Mouse (Mus musculus): ENCODE data around the gene Uqcrc2. TPM values are rescaled to one million over a fixed set of nuclear protein-coding genes. Genes with fewer than 3 reads are reported as not detected.

The Uqcrc2 gene
- 181 and 186 TPM in 2 replicates for polyA plus RNA-seq (2016; fragmentation: Nextera tagmentation; extraction: Ambion mirVana)

- Histone ChIP-seq H3K9me3 (no peaks in the 10 kb centered on the region), H3K27ac (peak within 1 kb of the TSS; percentile 95), H3K4me1 (replicated peaks) (peaks cover 18% of the 10 kb centered on the region), H3K9ac (replicated peaks) (peak within 1 kb of the TSS; percentile 88), H3K4me3 (replicated peaks) (peak within 1 kb of the TSS; percentile 73), H3K4me2 (peak within 1 kb of the TSS; percentile 90), H3K27me3 (no peaks in the 10 kb centered on the region), H3K36me3 (peaks cover 24% of the 10 kb centered on the region)
- peak; percentile 100 for ATAC-seq (ENCODE audit: insufficient number of reproducible peaks, insufficient read depth, low FRiP score, low TSS enrichment, low read depth)
- under 1% methylated on average over 45 of the region's 45 CpGs for WGBS
These were observed at the start of gene Uqcrc2 for GRCm38 (mm10) chr7:120634711-120635361. TSS of gene Uqcrc2 (plus strand) at chr7:120635176.

DNA sequence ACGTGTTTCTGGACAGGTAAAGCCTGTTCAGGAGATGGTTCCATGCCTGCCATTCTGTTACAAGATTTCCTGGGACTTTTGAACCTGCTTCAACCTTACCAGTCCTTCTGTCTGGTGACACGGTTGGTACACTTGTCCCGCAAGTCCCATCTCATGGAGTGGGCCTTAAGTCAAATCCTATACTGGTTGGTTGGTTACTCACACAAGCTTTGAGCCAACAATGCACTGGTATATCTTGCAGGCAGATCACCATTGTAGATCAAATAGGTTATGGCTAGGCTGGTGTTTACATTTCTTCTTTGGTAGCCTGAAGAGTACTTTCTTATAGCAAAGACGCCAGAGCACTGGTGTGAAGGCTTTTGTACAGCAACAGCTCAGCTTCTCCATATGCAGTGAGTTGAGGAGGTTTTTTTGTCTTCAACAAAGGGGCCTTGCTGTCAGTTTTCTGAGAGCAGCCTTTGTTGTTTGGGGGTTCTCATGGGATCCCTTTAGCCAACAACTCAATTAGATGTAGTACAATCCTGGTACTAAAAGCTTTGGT, 37.7 kb upstream of the Uqcrc2 start:
- Histone ChIP-seq H3K36me3 (no peaks in the 10 kb centered on the region), H3K9ac (replicated peaks) (peak overlapping the region; percentile 59), H3K4me2 (peak overlapping the region; percentile 68), H3K9me3 (no peaks in the 10 kb centered on the region), H3K4me3 (replicated peaks) (peak overlapping the region; percentile 48), H3K27ac (no peak overlapping the region), H3K4me1 (replicated peaks) (no peaks in the 10 kb centered on the region; the same call in 1 of the 2 replicates), H3K27me3 (peaks cover 18% of the 10 kb centered on the region)
- ATAC-seq (ENCODE audit: insufficient number of reproducible peaks, insufficient read depth, low FRiP score, low TSS enrichment, low read depth), result no peak
- 90% methylated on average over 4 of the region's 4 CpGs for WGBS

GRCm38 (mm10) chr7:120597744-120598243, 37.2 kb upstream of the Uqcrc2 start:
- no peak for ATAC-seq (ENCODE audit: insufficient number of reproducible peaks, insufficient read depth, low FRiP score, low TSS enrichment, low read depth)
- Histone ChIP-seq H3K27me3 (peaks cover 18% of the 10 kb centered on the region), H3K36me3 (no peaks in the 10 kb centered on the region), H3K4me3 (replicated peaks) (peak overlapping the region; percentile 48), H3K9ac (replicated peaks) (peak overlapping the region; percentile 59), H3K4me1 (replicated peaks) (no peaks in the 10 kb centered on the region; the same call in 1 of the 2 replicates), H3K9me3 (no peaks in the 10 kb centered on the region), H3K27ac (no peak overlapping the region), H3K4me2 (peak overlapping the region; percentile 68)
- WGBS, result 9% methylated on average over 41 of the region's 41 CpGs

DNA sequence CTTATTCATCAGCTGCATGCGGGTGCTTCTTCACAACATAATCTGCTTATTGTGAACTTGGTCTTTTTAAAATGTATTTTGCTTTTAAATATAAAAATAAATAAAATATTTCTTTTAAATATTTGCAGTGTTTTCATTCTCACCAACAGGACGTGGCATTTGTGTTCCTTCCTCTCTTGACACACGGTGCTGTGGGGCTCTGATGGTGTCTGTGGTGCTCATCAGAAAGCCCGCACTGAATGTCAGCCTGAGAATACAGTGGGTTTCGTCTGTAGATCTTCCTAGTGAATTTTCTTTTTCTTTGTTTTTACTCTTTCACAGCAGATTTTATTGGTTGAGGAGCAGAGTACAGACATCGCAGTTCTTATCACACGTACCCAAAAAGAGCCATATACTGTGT, 36.6 kb upstream of the Uqcrc2 start:
- Histone ChIP-seq H3K4me3 (replicated peaks) (peak overlapping the region; percentile 48), H3K9ac (replicated peaks) (no peak overlapping the region), H3K4me1 (replicated peaks) (no peaks in the 10 kb centered on the region; the same call in 1 of the 2 replicates), H3K36me3 (no peaks in the 10 kb centered on the region), H3K4me2 (peak overlapping the region; percentile 68), H3K27ac (no peak overlapping the region), H3K27me3 (peaks cover 18% of the 10 kb centered on the region), H3K9me3 (no peaks in the 10 kb centered on the region)
- no peak for ATAC-seq (ENCODE audit: insufficient number of reproducible peaks, insufficient read depth, low FRiP score, low TSS enrichment, low read depth)
- WGBS, result 85% methylated on average over 7 of the region's 7 CpGs

GRCm38 (mm10) chr7:120620075-120620771, 14.8 kb upstream of the Uqcrc2 start:
- WGBS, result 62% methylated on average over 8 of the region's 8 CpGs
- no peak for ATAC-seq (ENCODE audit: insufficient number of reproducible peaks, insufficient read depth, low FRiP score, low TSS enrichment, low read depth)
- H3K36me3 ChIP-seq, result no peaks in the 10 kb centered on the region

DNA sequence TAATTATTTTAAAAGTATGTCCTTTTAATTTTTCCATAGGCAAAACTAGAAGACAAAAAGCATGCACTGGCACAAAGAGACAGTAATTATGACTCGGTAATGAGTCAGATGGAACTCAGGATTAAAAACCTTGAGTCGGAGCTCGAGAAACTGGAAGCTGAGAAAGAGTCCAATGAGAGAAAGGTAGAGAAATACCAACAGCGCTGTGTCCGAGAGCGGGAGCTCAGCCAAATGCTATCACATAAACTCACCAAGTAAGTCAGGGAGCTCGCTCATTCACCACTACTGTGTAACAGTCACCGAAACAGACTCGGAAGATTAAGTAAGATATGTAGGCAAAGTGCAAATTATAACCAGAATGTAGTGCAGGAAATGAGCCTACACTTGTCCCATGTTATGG, 14.1 kb upstream of the Uqcrc2 start:
- ATAC-seq (ENCODE audit: insufficient number of reproducible peaks, insufficient read depth, low FRiP score, low TSS enrichment, low read depth), result no peak
- no peaks in the 10 kb centered on the region for H3K27me3 ChIP-seq
- no peak overlapping the region for H3K4me3 ChIP-seq (replicated peaks)
- 88% methylated on average over 9 of the region's 9 CpGs for WGBS
- H3K4me1 ChIP-seq (replicated peaks), result no peaks in the 10 kb centered on the region
- H3K4me2 ChIP-seq, result no peak overlapping the region
- H3K36me3 ChIP-seq, result no peaks in the 10 kb centered on the region
- no peaks in the 10 kb centered on the region for H3K9me3 ChIP-seq
- no peak overlapping the region for H3K27ac ChIP-seq
- no peak overlapping the region for H3K9ac ChIP-seq (replicated peaks)

More at GRCm38 (mm10) chr7:120620075-120620771, 14.8 kb upstream of the Uqcrc2 start:
- Histone ChIP-seq H3K4me2 (no peak overlapping the region), H3K4me3 (replicated peaks) (no peak overlapping the region), H3K27ac (no peak overlapping the region), H3K27me3 (no peaks in the 10 kb centered on the region), H3K9me3 (no peaks in the 10 kb centered on the region), H3K9ac (replicated peaks) (no peak overlapping the region), H3K4me1 (replicated peaks) (no peaks in the 10 kb centered on the region)

DNA sequence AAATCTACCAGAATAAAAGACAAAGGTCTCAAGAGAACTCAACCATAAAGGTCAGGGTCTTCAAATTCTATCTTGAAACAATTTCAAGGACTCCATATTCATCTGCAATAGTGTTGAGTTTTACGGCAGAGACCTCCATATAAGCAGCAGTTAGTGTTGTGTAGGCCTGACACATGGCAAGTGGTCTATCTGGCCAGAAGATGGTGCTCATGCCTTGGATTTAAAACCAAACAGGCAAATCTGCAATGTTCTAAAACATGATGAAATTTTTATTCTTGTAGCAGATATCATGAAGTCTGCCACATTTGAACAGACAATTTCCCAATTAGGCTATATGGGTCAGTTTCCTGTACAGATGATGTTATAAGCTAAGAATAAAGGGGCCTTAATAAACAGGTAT, 2.5 kb upstream of the Uqcrc2 start:
- ATAC-seq (ENCODE audit: insufficient number of reproducible peaks, insufficient read depth, low FRiP score, low TSS enrichment, low read depth), result no peak
- H3K9me3 ChIP-seq, result no peaks in the 10 kb centered on the region
- no peak overlapping the region for H3K4me3 ChIP-seq (replicated peaks)
- no peak overlapping the region for H3K27ac ChIP-seq
- peaks cover 18% of the 10 kb centered on the region for H3K4me1 ChIP-seq (replicated peaks)
- H3K9ac ChIP-seq (replicated peaks), result no peak overlapping the region
- H3K36me3 ChIP-seq, result peaks cover 3% of the 10 kb centered on the region
- H3K27me3 ChIP-seq, result no peaks in the 10 kb centered on the region
- WGBS, result 76% methylated on average over 1 of the region's 1 CpGs
- no peak overlapping the region for H3K4me2 ChIP-seq

- Histone ChIP-seq H3K9me3 (no peaks in the 10 kb centered on the region), H3K9ac (replicated peaks) (peak overlapping the region; percentile 88), H3K36me3 (peaks cover 18% of the 10 kb centered on the region), H3K27me3 (no peaks in the 10 kb centered on the region), H3K4me2 (peak overlapping the region; percentile 90), H3K4me1 (replicated peaks) (peaks cover 18% of the 10 kb centered on the region), H3K27ac (peak overlapping the region; percentile 95), H3K4me3 (replicated peaks) (peak overlapping the region; percentile 73)
- 9% methylated on average over 9 of the region's 9 CpGs for WGBS
- no peak for ATAC-seq (ENCODE audit: insufficient number of reproducible peaks, insufficient read depth, low FRiP score, low TSS enrichment, low read depth)
These were observed 675 bp upstream of the Uqcrc2 start for GRCm38 (mm10) chr7:120634301-120634700.

DNA sequence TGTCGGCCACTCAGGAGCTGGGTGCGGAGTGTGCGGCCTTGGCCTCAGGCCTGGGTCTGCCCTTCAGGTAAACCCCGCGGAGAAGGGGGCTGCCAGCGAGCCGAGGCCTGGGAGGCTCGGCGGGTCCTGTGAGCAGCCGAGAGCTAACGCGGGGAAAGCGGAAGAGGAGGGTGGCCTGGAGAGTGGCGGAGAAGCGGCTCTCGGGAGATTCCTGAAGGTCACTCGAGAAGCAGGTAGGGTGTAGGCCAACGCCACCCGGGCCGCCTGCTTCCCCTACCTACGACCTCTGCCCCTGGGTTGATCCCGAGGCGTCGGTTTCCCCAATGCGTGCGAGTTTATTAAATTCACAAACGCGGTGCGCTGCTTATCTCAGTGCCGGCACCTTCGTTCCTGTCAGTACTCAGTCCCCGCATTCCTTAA, 396 bp downstream of the Uqcrc2 start:
- peaks cover 18% of the 10 kb centered on the region for H3K4me1 ChIP-seq (replicated peaks)
- H3K36me3 ChIP-seq, result peaks cover 29% of the 10 kb centered on the region
- H3K27me3 ChIP-seq, result no peaks in the 10 kb centered on the region
- peak overlapping the region; percentile 88 for H3K9ac ChIP-seq (replicated peaks)
- peak overlapping the region; percentile 90 for H3K4me2 ChIP-seq
- H3K9me3 ChIP-seq, result no peaks in the 10 kb centered on the region
- under 1% methylated on average over 32 of the region's 32 CpGs for WGBS
- peak overlapping the region; percentile 95 for H3K27ac ChIP-seq
- no peak; the same call in 1 of the 2 replicates for ATAC-seq (ENCODE audit: insufficient number of reproducible peaks, insufficient read depth, low FRiP score, low TSS enrichment, low read depth)
- peak overlapping the region; percentile 73 for H3K4me3 ChIP-seq (replicated peaks)

GRCm38 (mm10) chr7:120635821-120636220, 845 bp downstream of the Uqcrc2 start:
- ATAC-seq (ENCODE audit: insufficient number of reproducible peaks, insufficient read depth, low FRiP score, low TSS enrichment, low read depth), result no peak
- H3K4me2 ChIP-seq, result peak overlapping the region; percentile 90
- peak overlapping the region; percentile 95; the same call in 1 of the 2 replicates for H3K27ac ChIP-seq
- H3K9me3 ChIP-seq, result no peaks in the 10 kb centered on the region
- peaks cover 18% of the 10 kb centered on the region for H3K4me1 ChIP-seq (replicated peaks)
- peak overlapping the region; percentile 88 for H3K9ac ChIP-seq (replicated peaks)
- H3K36me3 ChIP-seq, result peaks cover 34% of the 10 kb centered on the region
- no peaks in the 10 kb centered on the region for H3K27me3 ChIP-seq
- WGBS, result 2% methylated on average over 11 of the region's 11 CpGs
- peak overlapping the region; percentile 73 for H3K4me3 ChIP-seq (replicated peaks)

- no peak for ATAC-seq (ENCODE audit: insufficient number of reproducible peaks, insufficient read depth, low FRiP score, low TSS enrichment, low read depth)
These were observed 8.2 kb downstream of the Uqcrc2 start for GRCm38 (mm10) chr7:120643217-120643616.

More at GRCm38 (mm10) chr7:120643217-120643616, 8.2 kb downstream of the Uqcrc2 start:
- Histone ChIP-seq H3K36me3 (peaks cover 86% of the 10 kb centered on the region), H3K9me3 (no peaks in the 10 kb centered on the region), H3K27ac (no peak overlapping the region), H3K27me3 (no peaks in the 10 kb centered on the region), H3K9ac (replicated peaks) (no peak overlapping the region), H3K4me1 (replicated peaks) (no peaks in the 10 kb centered on the region), H3K4me3 (replicated peaks) (no peak overlapping the region), H3K4me2 (no peak overlapping the region)
- WGBS, result 78% methylated on average over 4 of the region's 4 CpGs
